Mouse (Mus musculus): Measurements from ENCODE around the gene 1700020N01Rik. TPM values are rescaled to one million over a fixed set of nuclear protein-coding genes. Genes with fewer than 3 reads are reported as not detected.

Gene 1700020N01Rik
- polyA plus RNA-seq, 1 experiment from 2014 or later: not detected

DNA sequence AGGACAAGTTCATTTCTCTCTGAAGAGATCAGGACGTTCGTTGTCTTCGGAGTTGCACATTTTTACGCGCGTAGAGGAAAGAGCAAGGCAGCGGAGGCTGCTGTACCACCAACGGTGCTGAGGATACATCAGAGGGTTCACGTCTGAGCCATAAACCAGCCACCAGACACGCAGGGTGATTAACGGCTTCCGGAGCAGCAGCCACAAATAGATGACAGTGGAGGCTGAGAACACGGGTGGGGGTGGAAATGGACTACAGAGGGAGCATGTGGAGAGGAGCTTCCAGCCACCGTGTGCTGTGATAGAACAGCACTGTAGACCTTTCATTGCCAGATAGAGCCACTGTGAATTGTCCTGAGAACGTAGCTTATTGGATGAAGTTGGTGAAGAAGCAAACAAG lies 33.2 kb upstream of the 1700020N01Rik start:
- ATAC-seq (replicated peaks; ENCODE audit: low FRiP score) (no peak), DNase-seq (ENCODE audit: low spot score) (no peak)
- 90% methylated on average over 15 of the region's 15 CpGs for WGBS
- Histone ChIP-seq H3K4me1 (replicated peaks; ENCODE audit: control insufficient read depth, insufficient read depth, low read length) (no peaks in the 10 kb centered on the region), H3K27me3 (ENCODE audit: control insufficient read depth, insufficient read depth, low read length) (no peaks in the 10 kb centered on the region), H3K9ac (ENCODE audit: low read length) (no peak overlapping the region), H3K4me2 (ENCODE audit: low read depth, low read length, severe bottlenecking) (no peak overlapping the region), H3K36me3 (ENCODE audit: control insufficient read depth, insufficient read depth, low read length) (no peaks in the 10 kb centered on the region), H3K4me3 (ENCODE audit: low read depth, low read length) (no peak overlapping the region), H3K27ac (ENCODE audit: low read depth, low read length) (no peak overlapping the region), H3K9me3 (ENCODE audit: control insufficient read depth, low read length) (no peaks in the 10 kb centered on the region)

DNA sequence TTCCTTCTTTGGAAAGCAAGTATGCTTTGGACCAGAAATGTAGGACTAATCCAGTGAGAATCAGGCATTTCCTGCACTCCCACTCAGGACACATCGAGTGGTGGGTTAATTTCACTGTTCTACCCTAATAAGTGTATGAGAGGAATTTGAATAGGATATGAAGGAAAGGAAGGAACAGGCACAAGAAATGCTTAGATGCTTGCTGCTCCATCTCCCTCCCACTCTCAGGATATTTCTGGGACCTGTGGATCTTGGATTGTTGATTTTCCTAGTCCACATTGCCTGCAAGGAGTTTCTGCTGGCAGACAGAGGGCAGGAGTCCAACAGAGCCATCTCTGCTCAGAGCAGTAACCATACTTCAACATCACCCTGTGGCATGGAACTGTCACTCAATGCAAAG lies 31.8 kb upstream of the 1700020N01Rik start:
- Histone ChIP-seq H3K4me2 (ENCODE audit: low read depth, low read length, severe bottlenecking) (no peak overlapping the region), H3K36me3 (ENCODE audit: control insufficient read depth, insufficient read depth, low read length) (no peaks in the 10 kb centered on the region), H3K4me1 (replicated peaks; ENCODE audit: control insufficient read depth, insufficient read depth, low read length) (no peaks in the 10 kb centered on the region; the same call in 1 of the 2 replicates), H3K27ac (ENCODE audit: low read depth, low read length) (no peak overlapping the region), H3K27me3 (ENCODE audit: control insufficient read depth, insufficient read depth, low read length) (no peaks in the 10 kb centered on the region), H3K4me3 (ENCODE audit: low read depth, low read length) (no peak overlapping the region), H3K9me3 (ENCODE audit: control insufficient read depth, low read length) (no peaks in the 10 kb centered on the region), H3K9ac (ENCODE audit: low read length) (no peak overlapping the region)
- WGBS: 62% methylated on average over 1 of the region's 1 CpGs
- DNase-seq (ENCODE audit: low spot score) (no peak), ATAC-seq (replicated peaks; ENCODE audit: low FRiP score) (no peak)

GRCm38 (mm10) chr10:21563446-21563845 lies 29.5 kb upstream of the 1700020N01Rik start:
- Histone ChIP-seq H3K4me3 (ENCODE audit: low read depth, low read length) (no peak overlapping the region), H3K27ac (ENCODE audit: low read depth, low read length) (no peak overlapping the region), H3K9ac (ENCODE audit: low read length) (no peak overlapping the region), H3K9me3 (ENCODE audit: control insufficient read depth, low read length) (no peaks in the 10 kb centered on the region), H3K36me3 (ENCODE audit: control insufficient read depth, insufficient read depth, low read length) (no peaks in the 10 kb centered on the region), H3K4me2 (ENCODE audit: low read depth, low read length, severe bottlenecking) (no peak overlapping the region), H3K27me3 (ENCODE audit: control insufficient read depth, insufficient read depth, low read length) (no peaks in the 10 kb centered on the region), H3K4me1 (replicated peaks; ENCODE audit: control insufficient read depth, insufficient read depth, low read length) (no peaks in the 10 kb centered on the region; the same call in 1 of the 2 replicates)
- DNase-seq (ENCODE audit: low spot score): no peak
- ATAC-seq (replicated peaks; ENCODE audit: low FRiP score): no peak
- WGBS: 95% methylated on average over 2 of the region's 2 CpGs

GRCm38 (mm10) chr10:21564189-21564588 lies 28.8 kb upstream of the 1700020N01Rik start:
- Histone ChIP-seq H3K36me3 (ENCODE audit: control insufficient read depth, insufficient read depth, low read length) (no peaks in the 10 kb centered on the region), H3K27me3 (ENCODE audit: control insufficient read depth, insufficient read depth, low read length) (no peaks in the 10 kb centered on the region), H3K4me1 (replicated peaks; ENCODE audit: control insufficient read depth, insufficient read depth, low read length) (no peaks in the 10 kb centered on the region; the same call in 1 of the 2 replicates), H3K9me3 (ENCODE audit: control insufficient read depth, low read length) (no peaks in the 10 kb centered on the region), H3K27ac (ENCODE audit: low read depth, low read length) (no peak overlapping the region), H3K4me2 (ENCODE audit: low read depth, low read length, severe bottlenecking) (no peak overlapping the region), H3K9ac (ENCODE audit: low read length) (no peak overlapping the region), H3K4me3 (ENCODE audit: low read depth, low read length) (no peak overlapping the region)
- DNase-seq (ENCODE audit: low spot score) (no peak), ATAC-seq (replicated peaks; ENCODE audit: low FRiP score) (no peak)
- 92% methylated on average over 5 of the region's 5 CpGs for WGBS

DNA sequence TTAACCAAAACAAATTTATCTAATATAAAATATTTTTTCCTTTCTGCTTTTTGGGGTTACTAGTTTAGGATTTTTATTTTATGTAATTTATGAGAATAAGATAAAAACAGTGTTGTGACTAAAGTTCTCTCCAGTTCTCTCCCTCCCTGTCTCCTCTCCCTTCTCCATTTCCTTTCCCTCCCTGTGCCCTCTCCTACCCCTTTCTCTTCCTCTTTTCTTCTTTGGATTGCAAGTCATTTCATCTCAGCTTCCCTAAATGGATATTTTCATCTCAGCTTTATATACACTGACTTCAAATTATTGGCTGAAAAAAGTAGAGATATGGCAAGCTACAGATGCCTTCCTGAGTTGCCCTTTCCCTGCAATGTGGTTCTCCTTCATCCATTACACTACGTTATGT lies 26.9 kb upstream of the 1700020N01Rik start:
- ATAC-seq (replicated peaks; ENCODE audit: low FRiP score): no peak
- Histone ChIP-seq H3K27ac (ENCODE audit: low read depth, low read length) (no peak overlapping the region), H3K4me1 (replicated peaks; ENCODE audit: control insufficient read depth, insufficient read depth, low read length) (no peaks in the 10 kb centered on the region; the same call in 1 of the 2 replicates), H3K36me3 (ENCODE audit: control insufficient read depth, insufficient read depth, low read length) (no peaks in the 10 kb centered on the region), H3K4me2 (ENCODE audit: low read depth, low read length, severe bottlenecking) (no peak overlapping the region), H3K9me3 (ENCODE audit: control insufficient read depth, low read length) (no peaks in the 10 kb centered on the region), H3K9ac (ENCODE audit: low read length) (no peak overlapping the region), H3K27me3 (ENCODE audit: control insufficient read depth, insufficient read depth, low read length) (no peaks in the 10 kb centered on the region), H3K4me3 (ENCODE audit: low read depth, low read length) (no peak overlapping the region)
- 96% methylated on average over 1 of the region's 1 CpGs for WGBS
- no peak for DNase-seq (ENCODE audit: low spot score)

- H3K9ac ChIP-seq (ENCODE audit: low read length): no peak overlapping the region
- ATAC-seq (replicated peaks; ENCODE audit: low FRiP score) (no peak), DNase-seq (ENCODE audit: low spot score) (no peak)
- H3K4me1 ChIP-seq (replicated peaks; ENCODE audit: control insufficient read depth, insufficient read depth, low read length): peaks cover 2% of the 10 kb centered on the region; the same call in 1 of the 2 replicates
- H3K4me3 ChIP-seq (ENCODE audit: low read depth, low read length): no peak overlapping the region
- no peaks in the 10 kb centered on the region for H3K27me3 ChIP-seq (ENCODE audit: control insufficient read depth, insufficient read depth, low read length)
- no peaks in the 10 kb centered on the region for H3K36me3 ChIP-seq (ENCODE audit: control insufficient read depth, insufficient read depth, low read length)
- no peak overlapping the region for H3K4me2 ChIP-seq (ENCODE audit: low read depth, low read length, severe bottlenecking)
- WGBS: 89% methylated on average over 4 of the region's 4 CpGs
- no peaks in the 10 kb centered on the region for H3K9me3 ChIP-seq (ENCODE audit: control insufficient read depth, low read length)
- no peak overlapping the region for H3K27ac ChIP-seq (ENCODE audit: low read depth, low read length)
Measured at GRCm38 (mm10) chr10:21571615-21572014, 21.3 kb upstream of the 1700020N01Rik start.

GRCm38 (mm10) chr10:21573713-21574112 lies 19.2 kb upstream of the 1700020N01Rik start:
- Histone ChIP-seq H3K4me3 (ENCODE audit: low read depth, low read length) (no peak overlapping the region), H3K27ac (ENCODE audit: low read depth, low read length) (no peak overlapping the region), H3K9me3 (ENCODE audit: control insufficient read depth, low read length) (no peaks in the 10 kb centered on the region), H3K27me3 (ENCODE audit: control insufficient read depth, insufficient read depth, low read length) (no peaks in the 10 kb centered on the region), H3K4me2 (ENCODE audit: low read depth, low read length, severe bottlenecking) (no peak overlapping the region), H3K9ac (ENCODE audit: low read length) (no peak overlapping the region), H3K4me1 (replicated peaks; ENCODE audit: control insufficient read depth, insufficient read depth, low read length) (peaks cover 2% of the 10 kb centered on the region; the same call in 1 of the 2 replicates), H3K36me3 (ENCODE audit: control insufficient read depth, insufficient read depth, low read length) (no peaks in the 10 kb centered on the region)
- 78% methylated on average over 4 of the region's 4 CpGs for WGBS
- DNase-seq (ENCODE audit: low spot score) (no peak), ATAC-seq (replicated peaks; ENCODE audit: low FRiP score) (no peak)

GRCm38 (mm10) chr10:21575806-21576378 lies 17.1 kb upstream of the 1700020N01Rik start:
- Histone ChIP-seq H3K27me3 (ENCODE audit: control insufficient read depth, insufficient read depth, low read length) (no peaks in the 10 kb centered on the region), H3K9me3 (ENCODE audit: control insufficient read depth, low read length) (no peaks in the 10 kb centered on the region), H3K4me3 (ENCODE audit: low read depth, low read length) (no peak overlapping the region), H3K27ac (ENCODE audit: low read depth, low read length) (no peak overlapping the region), H3K9ac (ENCODE audit: low read length) (no peak overlapping the region), H3K4me2 (ENCODE audit: low read depth, low read length, severe bottlenecking) (no peak overlapping the region), H3K4me1 (replicated peaks; ENCODE audit: control insufficient read depth, insufficient read depth, low read length) (peaks cover 2% of the 10 kb centered on the region; the same call in 1 of the 2 replicates), H3K36me3 (ENCODE audit: control insufficient read depth, insufficient read depth, low read length) (no peaks in the 10 kb centered on the region)
- no peak for DNase-seq (ENCODE audit: low spot score)
- WGBS: 66% methylated on average over 11 of the region's 11 CpGs
- ATAC-seq (replicated peaks; ENCODE audit: low FRiP score): 0 out of 2 replicates have a peak, but pooled peaks have one; percentile 42

DNA sequence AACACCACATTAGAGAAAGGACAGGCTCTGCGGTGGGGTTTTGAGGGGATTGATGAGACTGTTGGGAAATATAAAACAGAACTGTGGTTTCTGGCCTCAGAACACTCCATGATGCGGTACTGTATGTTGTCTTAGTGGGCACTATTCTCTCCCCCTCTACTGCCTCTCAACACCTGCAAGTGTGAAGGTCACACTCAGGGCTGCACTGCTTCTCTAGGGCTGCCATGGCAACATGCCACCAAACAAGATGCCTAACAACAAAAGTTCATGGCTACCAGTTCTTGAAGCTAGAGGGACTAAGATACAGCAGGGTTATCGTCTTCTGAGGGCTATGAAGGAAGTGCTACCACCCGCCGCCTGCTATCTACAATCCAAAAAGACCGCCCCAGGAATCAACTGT lies 15.1 kb upstream of the 1700020N01Rik start:
- no peaks in the 10 kb centered on the region for H3K9me3 ChIP-seq (ENCODE audit: control insufficient read depth, low read length)
- 94% methylated on average over 6 of the region's 6 CpGs for WGBS
- peaks cover 2% of the 10 kb centered on the region; the same call in 1 of the 2 replicates for H3K4me1 ChIP-seq (replicated peaks; ENCODE audit: control insufficient read depth, insufficient read depth, low read length)
- no peak overlapping the region for H3K9ac ChIP-seq (ENCODE audit: low read length)
- no peak overlapping the region for H3K27ac ChIP-seq (ENCODE audit: low read depth, low read length)
- ATAC-seq (replicated peaks; ENCODE audit: low FRiP score): no peak
- DNase-seq (ENCODE audit: low spot score): no peak
- H3K4me2 ChIP-seq (ENCODE audit: low read depth, low read length, severe bottlenecking): no peak overlapping the region
- H3K36me3 ChIP-seq (ENCODE audit: control insufficient read depth, insufficient read depth, low read length): no peaks in the 10 kb centered on the region
- H3K4me3 ChIP-seq (ENCODE audit: low read depth, low read length): no peak overlapping the region
- H3K27me3 ChIP-seq (ENCODE audit: control insufficient read depth, insufficient read depth, low read length): no peaks in the 10 kb centered on the region
